Mouse (Mus musculus) liver, embryonic 16.5 days (tissue): ENCODE results near the gene Abtb1. TPM values are rescaled to one million over a fixed set of nuclear protein-coding genes. Genes with fewer than 3 reads are reported as not detected.
A peak's percentile ranks its signal among the peaks of the same experiment; 100 is the strongest.

Experiments
- ATAC-seq: fragments of 200-750 bp; cut with Nextera tagmentation; 2 replicates; pipeline ENCODE4 v1.8.0; 2017; ENCODE audit warnings: low read depth, mild to moderate bottlenecking, moderate number of reproducible peaks, moderate library complexity
- H3K27ac ChIP-seq: fragments of 300-500 bp; sonication (generic); 2 replicates; pipeline ENCODE4 v1.5.1; 2014; ENCODE audit warnings: mild to moderate bottlenecking, low read length
- H3K27me3 ChIP-seq: fragments of 300-500 bp; sonication (generic); 2 replicates; pipeline ENCODE4 v1.6.1; 2014; ENCODE audit warnings: low read depth, low read length, mixed read lengths; ENCODE audit not compliant: control insufficient read depth, insufficient read depth
- H3K36me3 ChIP-seq: fragments of 300-500 bp; sonication (generic); 2 replicates; pipeline ENCODE4 v1.6.1; 2014; ENCODE audit warnings: mild to moderate bottlenecking; ENCODE audit not compliant: control insufficient read depth, insufficient read depth
- H3K4me1 ChIP-seq: fragments of 300-500 bp; sonication (generic); 2 replicates; pipeline ENCODE4 v1.6.1; 2014; ENCODE audit warnings: low read depth, low read length, mixed read lengths; ENCODE audit not compliant: control insufficient read depth
- H3K4me2 ChIP-seq: fragments of 300-500 bp; sonication (generic); 2 replicates; pipeline ENCODE4 v1.6.1; 2014; ENCODE audit warnings: low read depth, low read length, mixed read lengths
- H3K4me3 ChIP-seq: fragments of 300-500 bp; sonication (generic); 2 replicates; pipeline ENCODE4 v1.5.1; 2014; ENCODE audit warnings: low read depth, mild to moderate bottlenecking, low read length
- H3K9ac ChIP-seq: fragments of 300-500 bp; sonication (generic); 2 replicates; pipeline ENCODE4 v1.6.1; 2014; ENCODE audit warnings: low read depth, low read length
- H3K9me3 ChIP-seq: fragments of 300-500 bp; sonication (generic); replicated peaks from 2 replicates; pipeline ENCODE4 v1.6.1; 2016; ENCODE audit warnings: low read length; ENCODE audit not compliant: control insufficient read depth
- WGBS: fragments of 180-500 bp; shearing (Covaris S2); extraction: QIAGEN DNeasy Blood & Tissue Kit; methylation state at CpG from one replicate; pipeline ENCODE4 v1.1.7; 2014; ENCODE audit not compliant: insufficient replicate concordance; 5-methylcytosine and 5-hydroxymethylcytosine counted together
- polyA plus RNA-seq: library from polyadenylated mRNA; unstranded; fragments of >200 nt; fragmentation: Nextera tagmentation; extraction: Ambion mirVana; gene quantifications from 2 replicates; pipeline ENCODE4 v1.2.1, GENCODE M21; 2015

Gene Abtb1
- polyA plus RNA-seq, 1 experiment from 2014 or later: 65.2 TPM

DNA sequence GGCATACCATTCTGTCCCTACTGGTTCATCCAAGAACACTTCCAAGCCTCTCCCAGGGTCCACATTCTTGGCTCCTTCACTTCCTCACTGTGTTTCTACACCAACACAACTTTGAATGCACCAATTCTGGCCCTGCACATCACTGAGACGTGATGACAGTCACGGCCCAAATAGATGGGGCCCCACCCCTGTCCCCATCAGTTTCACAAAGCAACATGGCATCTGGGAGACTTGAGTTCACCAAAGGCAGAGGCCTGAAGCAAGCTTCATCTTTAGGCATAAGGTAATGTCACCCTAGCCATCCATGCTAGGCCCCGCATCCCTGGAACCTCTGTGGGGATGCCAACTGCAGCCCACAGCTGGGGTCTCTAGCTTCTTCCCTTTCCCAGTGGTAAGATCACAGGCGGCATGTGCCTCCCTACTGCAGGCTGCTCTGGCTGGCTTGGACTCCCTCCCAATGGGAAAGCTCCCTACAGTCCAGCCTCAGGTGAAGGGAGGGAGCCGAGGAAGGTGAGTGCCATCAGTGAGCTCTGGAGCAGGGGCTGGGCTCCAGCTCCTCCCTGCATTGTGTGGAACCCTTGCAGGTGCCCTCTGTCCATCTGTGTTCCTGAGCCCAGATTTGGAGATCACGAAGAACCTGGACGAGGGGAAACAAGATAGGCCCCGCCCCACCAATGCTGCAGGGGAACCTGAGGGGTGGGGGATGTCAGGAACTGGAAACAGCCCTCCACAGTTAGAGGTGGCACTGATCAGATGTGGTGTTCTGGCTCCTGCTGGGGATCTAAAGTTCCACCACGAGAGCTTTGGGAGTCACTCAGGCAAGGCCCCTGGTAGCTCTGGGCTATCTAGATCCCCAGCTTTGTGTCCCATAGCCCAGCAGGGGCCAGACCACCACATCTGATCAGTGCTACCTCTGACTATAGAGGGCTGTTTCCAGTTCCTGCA lies 2.3 kb upstream of the Abtb1 start:
- ATAC-seq: no peak
- Histone ChIP-seq H3K36me3 (peaks cover 8% of the 10 kb centered on the region), H3K4me2 (no peak overlapping the region), H3K4me1 (peaks cover 25% of the 10 kb centered on the region), H3K9ac (no peak overlapping the region), H3K4me3 (no peak overlapping the region), H3K9me3 (no peaks in the 10 kb centered on the region), H3K27me3 (no peaks in the 10 kb centered on the region), H3K27ac (no peak overlapping the region)
- WGBS: 64% methylated on average over 9 of the region's 9 CpGs

GRCm38 (mm10) chr6:88843241-88843640 lies 1.5 kb upstream of the Abtb1 start:
- Histone ChIP-seq H3K9ac (peak overlapping the region; percentile 89; the same call in 1 of the 2 replicates), H3K36me3 (peaks cover 15% of the 10 kb centered on the region), H3K27me3 (no peaks in the 10 kb centered on the region), H3K4me2 (peak overlapping the region; percentile 99), H3K27ac (no peak overlapping the region; the same call in 1 of the 2 replicates), H3K4me3 (peak overlapping the region; percentile 77), H3K4me1 (peaks cover 25% of the 10 kb centered on the region), H3K9me3 (no peaks in the 10 kb centered on the region)
- 71% methylated on average over 7 of the region's 7 CpGs for WGBS
- ATAC-seq: no peak

GRCm38 (mm10) chr6:88842731-88843151 lies 957 bp upstream of the Abtb1 start:
- Histone ChIP-seq H3K4me1 (peaks cover 25% of the 10 kb centered on the region), H3K36me3 (peaks cover 20% of the 10 kb centered on the region), H3K9ac (peak overlapping the region; percentile 89), H3K4me3 (peak overlapping the region; percentile 77), H3K27me3 (no peaks in the 10 kb centered on the region), H3K4me2 (peak overlapping the region; percentile 99), H3K9me3 (no peaks in the 10 kb centered on the region), H3K27ac (peak overlapping the region; percentile 98)
- WGBS: 2% methylated on average over 32 of the region's 32 CpGs
- ATAC-seq: no peak

DNA sequence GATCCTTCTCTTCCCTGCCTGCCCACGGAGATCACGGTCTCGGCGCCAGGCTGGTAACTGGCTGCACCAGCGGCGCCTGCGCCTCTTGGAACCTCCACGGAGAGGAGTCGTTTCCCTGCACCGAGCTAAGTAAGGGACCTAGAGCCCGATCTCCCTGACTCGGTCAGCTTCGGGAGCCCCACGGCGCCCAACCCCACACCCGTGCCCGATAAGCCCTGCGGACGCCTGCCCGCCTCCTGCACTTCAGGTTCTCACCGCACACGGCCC lies 337 bp downstream of the Abtb1 start:
- no peaks in the 10 kb centered on the region for H3K27me3 ChIP-seq
- H3K36me3 ChIP-seq: peaks cover 32% of the 10 kb centered on the region
- peaks cover 27% of the 10 kb centered on the region for H3K4me1 ChIP-seq
- under 1% methylated on average over 22 of the region's 22 CpGs for WGBS
- ATAC-seq: peak; percentile 12
- H3K9me3 ChIP-seq: no peaks in the 10 kb centered on the region
- H3K4me2 ChIP-seq: peak overlapping the region; percentile 99
- peak overlapping the region; percentile 89 for H3K9ac ChIP-seq
- peak overlapping the region; percentile 98 for H3K27ac ChIP-seq
- peak overlapping the region; percentile 77 for H3K4me3 ChIP-seq

DNA sequence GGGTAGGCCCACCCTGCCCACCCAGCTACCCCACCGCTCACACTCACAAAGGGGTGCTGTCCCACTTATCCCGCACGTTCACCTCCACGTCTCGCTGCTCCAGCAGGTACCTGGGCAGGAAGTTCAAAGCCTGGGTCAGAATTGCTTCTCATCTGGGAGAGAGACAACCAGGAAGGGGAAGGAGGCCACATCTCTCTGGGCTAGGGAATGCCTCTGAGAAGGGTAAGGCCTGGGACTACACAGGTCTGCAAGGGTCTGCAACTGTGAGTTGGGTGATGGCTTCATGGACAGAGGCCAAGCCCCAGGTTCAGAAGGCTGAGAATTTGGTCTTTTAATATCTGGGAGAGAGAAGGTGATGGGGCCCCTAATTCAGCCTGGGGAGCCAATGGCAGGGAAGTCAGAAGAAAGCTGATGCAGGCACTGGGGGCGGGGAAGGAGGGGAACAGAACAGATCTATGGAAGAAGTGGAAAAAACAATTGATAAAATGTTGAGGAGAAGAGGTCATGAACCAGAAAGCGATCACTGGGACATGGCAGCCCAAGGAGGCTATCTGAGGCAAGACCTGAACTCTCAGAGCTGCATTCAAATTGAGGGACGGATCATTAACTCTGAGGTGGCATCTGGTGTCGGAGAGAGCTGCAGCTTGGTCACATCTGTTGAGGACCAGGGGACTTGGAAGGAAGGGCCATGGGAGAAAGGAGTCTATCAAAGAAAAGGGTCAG lies 832 bp downstream of the Abtb1 start:
- peak overlapping the region; percentile 77 for H3K4me3 ChIP-seq
- peak overlapping the region; percentile 89 for H3K9ac ChIP-seq
- peaks cover 31% of the 10 kb centered on the region for H3K4me1 ChIP-seq
- 49% methylated on average over 9 of the region's 9 CpGs for WGBS
- ATAC-seq: no peak
- peak overlapping the region; percentile 98 for H3K27ac ChIP-seq
- H3K36me3 ChIP-seq: peaks cover 37% of the 10 kb centered on the region
- H3K9me3 ChIP-seq: no peaks in the 10 kb centered on the region
- no peaks in the 10 kb centered on the region for H3K27me3 ChIP-seq
- peak overlapping the region; percentile 99 for H3K4me2 ChIP-seq

DNA sequence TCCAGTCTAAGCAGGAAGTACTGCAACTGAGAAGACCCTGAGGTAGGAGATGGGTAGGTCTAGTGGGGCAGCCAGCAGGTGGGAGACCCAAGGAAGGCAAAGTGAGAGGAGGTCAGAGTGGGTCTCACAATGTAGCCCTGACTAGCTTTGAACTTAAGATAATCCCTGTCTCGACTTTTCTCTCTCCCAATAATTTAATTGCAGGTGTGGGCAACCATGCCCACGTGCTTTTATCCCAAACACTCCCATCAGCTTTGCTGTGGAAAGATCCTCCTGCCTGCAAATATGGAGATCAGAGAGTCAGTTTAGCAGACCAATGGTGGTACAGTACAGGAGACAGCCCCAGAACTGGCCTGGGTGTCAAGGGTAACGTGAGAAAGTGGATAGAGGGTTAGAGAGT lies 1.6 kb downstream of the Abtb1 start:
- ATAC-seq: no peak
- H3K4me1 ChIP-seq: peaks cover 39% of the 10 kb centered on the region
- no peak overlapping the region; the same call in 1 of the 2 replicates for H3K27ac ChIP-seq
- peaks cover 39% of the 10 kb centered on the region for H3K36me3 ChIP-seq
- H3K9me3 ChIP-seq: no peaks in the 10 kb centered on the region
- peak overlapping the region; percentile 89 for H3K9ac ChIP-seq
- H3K4me3 ChIP-seq: peak overlapping the region; percentile 77
- 73% methylated on average over 3 of the region's 3 CpGs for WGBS
- H3K27me3 ChIP-seq: no peaks in the 10 kb centered on the region
- peak overlapping the region; percentile 99 for H3K4me2 ChIP-seq

GRCm38 (mm10) chr6:88839135-88839970 lies 2.4 kb downstream of the Abtb1 start:
- 87% methylated on average over 26 of the region's 26 CpGs for WGBS
- H3K9ac ChIP-seq: no peak overlapping the region
- no peaks in the 10 kb centered on the region for H3K27me3 ChIP-seq
- no peaks in the 10 kb centered on the region for H3K9me3 ChIP-seq
- ATAC-seq: no peak
- no peak overlapping the region for H3K4me3 ChIP-seq
- H3K27ac ChIP-seq: no peak overlapping the region; the same call in 1 of the 2 replicates
- H3K4me1 ChIP-seq: peaks cover 47% of the 10 kb centered on the region
- 0 out of 2 replicates have a peak overlapping the region, but pooled peaks have one; percentile 99 for H3K4me2 ChIP-seq
- peaks cover 39% of the 10 kb centered on the region for H3K36me3 ChIP-seq

- 84% methylated on average over 10 of the region's 10 CpGs for WGBS
- H3K27ac ChIP-seq: no peak overlapping the region
- peaks cover 39% of the 10 kb centered on the region for H3K36me3 ChIP-seq
Measured at GRCm38 (mm10) chr6:88838613-88839012, 3.2 kb downstream of the Abtb1 start.

More at GRCm38 (mm10) chr6:88838613-88839012, 3.2 kb downstream of the Abtb1 start:
- Histone ChIP-seq H3K4me1 (peaks cover 54% of the 10 kb centered on the region), H3K9ac (no peak overlapping the region), H3K4me2 (no peak overlapping the region), H3K4me3 (no peak overlapping the region), H3K9me3 (no peaks in the 10 kb centered on the region), H3K27me3 (no peaks in the 10 kb centered on the region)
- ATAC-seq: no peak
